Mouse (Mus musculus): ENCODE results near the gene Kif26b.

DNA sequence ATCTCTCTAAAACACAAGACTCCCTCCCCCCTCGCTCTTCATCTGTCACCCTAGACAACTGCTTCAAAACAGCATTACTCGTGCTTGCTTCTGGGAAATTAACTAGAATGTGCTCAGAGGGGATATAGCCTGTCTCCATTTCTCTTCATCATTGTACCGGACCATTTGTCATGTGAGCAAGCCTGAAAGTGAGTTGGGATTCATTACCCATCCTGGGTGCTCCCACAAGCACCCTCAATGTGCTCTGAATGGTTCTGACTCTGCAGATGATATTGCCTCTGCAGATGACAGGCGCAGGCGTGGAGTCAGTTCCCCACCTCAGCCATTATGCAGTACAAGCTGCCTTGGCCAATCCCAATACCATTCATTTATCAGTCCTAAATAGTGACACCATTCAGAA is 357.7 kb downstream of the Kif26b start:
- TF ChIP-seq CTCF (IDR thresholded peaks at IDR 0.05; ENCODE audit: low read depth, low read length) = no peak
- no peak for TF ChIP-seq GATA1 (IDR thresholded peaks at IDR 0.05; ENCODE audit: borderline replicate concordance, low read length)
- no peak for TF ChIP-seq TAL1 (conservative IDR thresholded peaks at IDR 0.05; ENCODE audit: low read depth, low read length)

All from G1E (cell line).